Mouse (Mus musculus) stomach, embryonic 15.5 days (tissue): ENCODE results near the gene Amdhd2. TPM values are rescaled to one million over a fixed set of nuclear protein-coding genes. Genes with fewer than 3 reads are reported as not detected.

Experiments
- ATAC-seq: fragments of 200-750 bp; cut with Nextera tagmentation; 2 replicates; pipeline ENCODE4 v1.8.0; 2017; ENCODE audit warnings: low read depth, moderate number of reproducible peaks, moderate TSS enrichment; ENCODE audit not compliant: insufficient read depth, low FRiP score
- H3K27ac ChIP-seq: fragments of 300-500 bp; sonication (generic); 2 replicates; pipeline ENCODE4 v1.5.1; 2015; ENCODE audit warnings: mild to moderate bottlenecking, inconsistent platforms
- H3K27me3 ChIP-seq: fragments of 300-500 bp; sonication (generic); replicated peaks from 2 replicates; pipeline ENCODE4 v1.6.1; 2015; ENCODE audit warnings: inconsistent platforms
- H3K36me3 ChIP-seq: fragments of 300-500 bp; sonication (generic); 2 replicates; pipeline ENCODE4 v1.6.1; 2015; ENCODE audit warnings: inconsistent platforms
- H3K4me1 ChIP-seq: fragments of 300-500 bp; sonication (generic); 2 replicates; pipeline ENCODE4 v1.6.1; 2015; ENCODE audit warnings: inconsistent platforms
- H3K4me2 ChIP-seq: fragments of 300-500 bp; sonication (generic); 2 replicates; pipeline ENCODE4 v1.6.1; 2015; ENCODE audit warnings: mild to moderate bottlenecking, inconsistent platforms
- H3K4me3 ChIP-seq: fragments of 300-500 bp; sonication (generic); replicated peaks from 2 replicates; pipeline ENCODE4 v1.5.1; 2015; ENCODE audit warnings: inconsistent platforms
- H3K9ac ChIP-seq: fragments of 300-500 bp; sonication (generic); 2 replicates; pipeline ENCODE4 v1.6.1; 2015; ENCODE audit warnings: inconsistent platforms
- H3K9me3 ChIP-seq: fragments of 300-500 bp; sonication (generic); 2 replicates; pipeline ENCODE4 v1.6.1; 2016; ENCODE audit warnings: inconsistent platforms
- WGBS: fragments of 180-500 bp; shearing (Covaris S2); methylation state at CpG from one replicate; pipeline ENCODE4 v1.1.7; 2015; 5-methylcytosine and 5-hydroxymethylcytosine counted together
- polyA plus RNA-seq: library from polyadenylated mRNA; unstranded; fragments of >200 nt; fragmentation: Nextera tagmentation; extraction: Ambion mirVana; gene quantifications from 2 replicates; pipeline ENCODE4 v1.2.1, GENCODE M21; 2015

The Amdhd2 gene
- polyA plus RNA-seq = 25.1 and 29.3 TPM in 2 replicates

GRCm38 (mm10) chr17:24163176-24163962 lies at the start of gene Amdhd2:
Amdhd2 (minus strand) TSS chr17:24163766.
- under 1% methylated on average over 47 of the region's 47 CpGs for WGBS
- Histone ChIP-seq H3K4me3 (peak within 1 kb of the TSS; percentile 78), H3K9me3 (no peaks in the 10 kb centered on the region), H3K36me3 (peaks cover 12% of the 10 kb centered on the region; the same call in 1 of the 2 replicates), H3K4me2 (peak within 1 kb of the TSS; percentile 93), H3K9ac (peak within 1 kb of the TSS; percentile 83), H3K4me1 (peaks cover 20% of the 10 kb centered on the region), H3K27ac (peak within 1 kb of the TSS; percentile 87), H3K27me3 (no peaks in the 10 kb centered on the region)
- peak; percentile 81 for ATAC-seq

DNA sequence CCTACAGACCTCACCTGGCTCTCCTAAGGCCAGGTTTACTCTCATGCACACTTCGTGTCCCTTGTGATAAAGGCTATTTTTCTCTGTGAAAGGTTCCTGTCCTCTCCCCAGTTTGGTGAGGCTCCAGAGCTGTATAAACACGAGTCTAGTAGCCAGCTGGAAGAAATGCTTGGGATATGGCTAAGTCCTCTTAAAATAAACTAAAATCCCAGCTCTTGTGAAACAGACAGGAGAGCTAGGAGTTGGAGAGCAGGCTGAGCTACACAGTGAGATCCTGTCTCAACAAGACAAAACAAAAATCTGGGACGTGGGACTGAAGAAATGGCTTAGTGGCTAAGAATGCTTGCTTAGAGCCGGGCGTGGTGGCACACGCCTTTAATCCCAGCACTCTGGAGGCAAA lies 49.6 kb upstream of the Amdhd2 start:
- 32% methylated on average over 6 of the region's 6 CpGs for WGBS

DNA sequence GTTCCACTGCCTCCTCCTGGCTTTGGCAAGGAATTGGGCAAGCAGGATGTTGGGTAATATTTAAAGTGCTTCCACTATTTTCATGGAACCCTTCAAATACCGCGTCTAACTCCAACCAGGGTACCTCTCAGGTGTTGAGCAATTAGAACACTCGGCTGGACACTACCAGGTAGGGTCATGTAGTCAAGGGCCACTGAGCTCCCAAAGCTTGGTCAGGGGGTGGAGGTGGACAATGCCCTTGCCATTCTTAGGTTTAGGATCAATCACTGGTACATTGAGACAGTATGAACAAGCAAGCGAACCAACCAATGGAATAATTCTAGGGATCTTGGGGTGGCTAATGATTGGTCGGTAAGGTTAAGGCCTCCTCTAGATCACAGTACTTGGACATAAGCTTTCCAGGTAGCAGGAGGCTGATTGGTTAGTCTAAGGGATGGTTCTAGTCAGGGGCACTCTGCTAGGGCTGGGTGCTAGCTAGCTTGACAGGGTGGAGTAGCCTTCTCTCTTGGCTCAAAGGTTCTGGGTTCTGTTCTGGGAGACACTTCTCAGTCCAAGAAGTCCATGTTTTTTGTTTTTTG lies 49.0 kb upstream of the Amdhd2 start:
- WGBS = 34% methylated on average over 5 of the region's 5 CpGs
- peaks cover 11% of the 10 kb centered on the region for H3K36me3 ChIP-seq
- no peak overlapping the region for H3K9ac ChIP-seq
- no peak for ATAC-seq
- H3K4me3 ChIP-seq = peak overlapping the region; percentile 44
- H3K27ac ChIP-seq = peak overlapping the region; percentile 65; the same call in 1 of the 2 replicates
- H3K27me3 ChIP-seq = 0 out of 2 replicates have a peak, but pooled peaks cover 5% of the 10 kb centered on the region
- no peaks in the 10 kb centered on the region for H3K9me3 ChIP-seq
- peak overlapping the region; percentile 93 for H3K4me2 ChIP-seq
- H3K4me1 ChIP-seq = peaks cover 42% of the 10 kb centered on the region

More for the DNA sequence above, 49.6 kb upstream of the Amdhd2 start:
- no peaks in the 10 kb centered on the region for H3K9me3 ChIP-seq
- no peak overlapping the region for H3K4me3 ChIP-seq
- peaks cover 13% of the 10 kb centered on the region for H3K36me3 ChIP-seq
- no peak for ATAC-seq
- H3K4me1 ChIP-seq = peaks cover 35% of the 10 kb centered on the region
- peak overlapping the region; percentile 65; the same call in 1 of the 2 replicates for H3K27ac ChIP-seq
- H3K4me2 ChIP-seq = no peak overlapping the region
- 0 out of 2 replicates have a peak, but pooled peaks cover 2% of the 10 kb centered on the region for H3K27me3 ChIP-seq
- H3K9ac ChIP-seq = no peak overlapping the region

- whole genome bisulfite sequencing = 3% methylated on average over 37 of the region's 37 CpGs
- peaks cover 48% of the 10 kb centered on the region for H3K4me1 ChIP-seq
- no peaks in the 10 kb centered on the region for H3K9me3 ChIP-seq
- 0 out of 2 replicates have a peak, but pooled peaks cover 5% of the 10 kb centered on the region for H3K27me3 ChIP-seq
- peak; percentile 11; the same call in 1 of the 2 replicates for ATAC-seq
- peaks cover 10% of the 10 kb centered on the region for H3K36me3 ChIP-seq
- H3K4me3 ChIP-seq = peak overlapping the region; percentile 44
- H3K4me2 ChIP-seq = peak overlapping the region; percentile 93
- H3K9ac ChIP-seq = peak overlapping the region; percentile 39; the same call in 1 of the 2 replicates
- peak overlapping the region; percentile 84 for H3K27ac ChIP-seq
Observed at GRCm38 (mm10) chr17:24211631-24212440, 48.3 kb upstream of the Amdhd2 start.

DNA sequence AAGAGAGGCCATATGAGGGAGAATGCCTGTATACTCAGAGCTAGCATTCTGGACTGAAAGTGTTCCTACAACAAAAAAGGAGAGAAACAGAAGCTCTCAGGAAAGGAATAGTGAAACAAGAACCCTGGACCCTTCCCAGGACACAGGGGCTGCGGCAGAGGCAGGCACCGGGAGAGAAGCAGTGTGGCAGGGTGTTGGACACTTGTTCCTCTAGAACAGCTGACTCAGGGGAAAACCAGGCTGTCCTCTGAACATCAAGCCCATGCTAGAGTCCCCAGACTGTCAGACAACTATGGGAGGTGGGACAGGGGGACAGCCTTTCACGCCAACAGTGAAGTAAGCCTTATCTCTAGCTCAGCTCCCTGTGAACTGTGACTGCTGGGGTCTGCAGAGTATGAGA lies 47.0 kb upstream of the Amdhd2 start:
- Histone ChIP-seq H3K27me3 (peaks cover 5% of the 10 kb centered on the region; the same call in 1 of the 2 replicates), H3K36me3 (peaks cover 5% of the 10 kb centered on the region), H3K4me3 (no peak overlapping the region), H3K9ac (no peak overlapping the region), H3K9me3 (no peaks in the 10 kb centered on the region), H3K4me2 (no peak overlapping the region), H3K27ac (peak overlapping the region; percentile 91; the same call in 1 of the 2 replicates), H3K4me1 (peaks cover 60% of the 10 kb centered on the region)
- no peak for ATAC-seq
- WGBS = 77% methylated on average over 3 of the region's 3 CpGs

DNA sequence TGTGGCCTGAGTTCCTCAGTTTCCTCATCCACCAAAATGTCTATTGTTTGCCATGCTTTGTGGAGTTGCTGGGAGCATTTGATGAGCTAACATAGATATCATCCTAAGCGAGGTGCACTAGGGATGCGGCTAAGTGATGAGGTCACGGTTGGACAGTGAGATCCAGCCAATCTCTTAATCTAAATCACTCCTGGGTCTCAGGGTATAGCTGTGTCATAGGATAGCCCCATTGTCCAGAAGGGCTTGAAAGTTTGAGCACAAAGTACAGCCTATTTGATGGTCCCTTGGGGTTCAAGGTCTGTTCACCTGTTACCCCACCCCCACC lies 46.3 kb upstream of the Amdhd2 start:
- no peak overlapping the region for H3K9ac ChIP-seq
- H3K27ac ChIP-seq = peak overlapping the region; percentile 91
- H3K27me3 ChIP-seq = peaks cover 5% of the 10 kb centered on the region; the same call in 1 of the 2 replicates
- peak overlapping the region; percentile 95; the same call in 1 of the 2 replicates for H3K4me2 ChIP-seq
- peaks cover 64% of the 10 kb centered on the region for H3K4me1 ChIP-seq
- no peak for ATAC-seq
- peak overlapping the region; percentile 73; the same call in 1 of the 2 replicates for H3K4me3 ChIP-seq
- no peaks in the 10 kb centered on the region for H3K36me3 ChIP-seq
- H3K9me3 ChIP-seq = no peaks in the 10 kb centered on the region
- WGBS = 76% methylated on average over 3 of the region's 3 CpGs

DNA sequence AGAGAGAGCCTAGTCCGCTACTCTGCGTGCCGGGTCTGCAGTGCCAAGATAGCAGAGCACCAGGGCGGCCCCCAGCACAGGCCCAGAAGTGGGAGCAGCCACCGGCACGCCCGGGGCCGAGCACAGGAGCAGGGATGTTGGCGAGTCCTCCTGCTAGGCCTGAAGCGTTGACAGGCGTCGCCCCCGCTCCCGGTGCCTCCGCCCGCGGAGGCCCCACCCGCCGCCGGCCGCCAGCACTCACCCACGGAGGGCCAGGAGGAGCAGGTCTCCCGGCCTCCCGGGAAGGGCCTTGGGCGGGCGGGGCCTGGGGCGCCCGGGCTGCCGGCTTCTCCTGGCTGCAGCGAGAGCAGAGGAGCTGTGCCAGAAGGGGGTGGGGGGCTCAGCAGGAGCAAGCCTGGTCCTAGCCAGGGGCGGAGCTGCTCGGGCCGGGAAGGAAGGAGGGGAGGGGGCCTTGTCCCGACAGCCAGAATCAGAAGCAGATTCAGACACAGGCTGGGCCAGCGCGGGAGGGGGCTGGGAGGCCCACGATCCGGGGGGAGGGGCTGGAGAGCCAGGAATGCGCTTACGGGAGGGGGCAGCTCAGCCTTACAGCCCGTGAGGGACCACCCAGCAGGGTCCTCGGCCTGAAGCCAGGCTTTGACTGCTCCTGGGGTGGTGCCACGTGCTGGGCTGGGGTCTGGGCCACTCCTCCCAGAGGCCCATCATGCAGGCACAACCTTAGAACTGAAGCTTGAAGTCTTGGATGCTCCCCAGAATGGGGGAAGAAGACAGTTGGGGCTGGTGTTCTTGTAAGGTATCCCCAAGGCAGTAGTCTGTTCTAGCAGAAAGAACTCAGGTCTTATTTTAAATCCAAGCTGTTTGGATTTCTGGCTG lies 45.7 kb upstream of the Amdhd2 start, which contains the start of gene Ntn3:
Ntn3 (minus strand) TSS at position 489 of the 873 bp plus-strand sequence.
- Histone ChIP-seq H3K4me1 (peaks cover 70% of the 10 kb centered on the region), H3K9ac (peak within 1 kb of the TSS; percentile 40), H3K4me3 (peak within 1 kb of the TSS; percentile 73), H3K9me3 (no peaks in the 10 kb centered on the region), H3K4me2 (peak within 1 kb of the TSS; percentile 95), H3K27ac (peak within 1 kb of the TSS; percentile 91), H3K36me3 (no peaks in the 10 kb centered on the region), H3K27me3 (peaks cover 5% of the 10 kb centered on the region; the same call in 1 of the 2 replicates)
- ATAC-seq = peak; percentile 70
- WGBS = 3% methylated on average over 30 of the region's 43 CpGs

- ATAC-seq = no peak
- Histone ChIP-seq H3K4me2 (peak overlapping the region; percentile 95), H3K36me3 (no peaks in the 10 kb centered on the region), H3K27me3 (peaks cover 5% of the 10 kb centered on the region; the same call in 1 of the 2 replicates), H3K9me3 (no peaks in the 10 kb centered on the region), H3K4me1 (peaks cover 70% of the 10 kb centered on the region), H3K27ac (peak overlapping the region; percentile 91), H3K9ac (peak overlapping the region; percentile 40), H3K4me3 (peak overlapping the region; percentile 73)
- 2% methylated on average over 29 of the region's 29 CpGs for WGBS
Observed at GRCm38 (mm10) chr17:24208641-24209042, 45.1 kb upstream of the Amdhd2 start.

DNA sequence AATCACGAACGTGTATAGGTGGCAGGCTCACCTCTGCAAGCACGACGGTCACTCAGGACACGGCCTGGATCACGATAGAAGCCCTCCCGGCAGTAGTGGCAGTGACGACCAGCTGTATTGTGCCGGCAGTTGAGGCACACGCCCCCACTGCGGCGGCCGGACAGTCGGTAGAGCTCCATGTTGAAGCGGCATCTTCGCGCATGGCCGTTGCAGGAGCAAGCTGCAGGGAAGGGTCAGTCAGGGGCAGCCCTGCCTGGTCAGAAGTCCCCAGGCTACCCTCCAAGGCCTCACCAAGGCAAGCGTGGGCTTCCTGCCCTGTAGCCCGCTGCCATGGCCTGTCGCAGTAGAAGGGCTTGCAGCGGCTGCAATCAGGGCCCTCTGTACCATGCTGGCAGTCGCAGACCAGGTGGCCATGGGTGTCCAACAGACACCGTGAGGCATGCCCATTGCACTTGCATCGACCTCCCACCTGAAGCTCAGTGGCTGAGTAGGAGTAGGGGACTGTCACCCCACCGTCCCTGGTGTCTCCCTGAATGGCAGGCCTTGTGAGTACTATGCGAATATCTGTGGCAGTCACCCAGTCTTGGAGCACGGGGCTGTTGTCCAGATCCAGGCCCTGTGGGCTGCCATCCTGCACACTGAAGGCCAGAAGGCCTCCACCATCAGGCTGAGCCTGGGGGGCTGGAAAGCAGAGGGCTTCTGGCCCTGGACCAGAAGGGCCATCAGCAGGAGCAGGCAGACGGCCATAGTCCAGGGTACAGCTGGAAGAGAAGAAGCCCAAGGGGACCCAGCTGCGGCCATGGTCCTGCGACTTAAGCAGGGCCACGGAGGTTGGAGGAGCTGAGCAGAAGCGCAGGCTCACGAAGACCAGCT lies 44.4 kb upstream of the Amdhd2 start:
- Histone ChIP-seq H3K9ac (peak overlapping the region; percentile 40; the same call in 1 of the 2 replicates), H3K4me2 (peak overlapping the region; percentile 95), H3K9me3 (no peaks in the 10 kb centered on the region), H3K4me3 (peak overlapping the region; percentile 73), H3K27ac (peak overlapping the region; percentile 91), H3K27me3 (peaks cover 5% of the 10 kb centered on the region; the same call in 1 of the 2 replicates), H3K36me3 (no peaks in the 10 kb centered on the region), H3K4me1 (peaks cover 74% of the 10 kb centered on the region)
- 59% methylated on average over 34 of the region's 34 CpGs for WGBS
- no peak for ATAC-seq
